Mouse (Mus musculus) spleen, postnatal 10 days (tissue): ENCODE results near the gene Bdh1.
A peak's percentile ranks its signal among the peaks of the same experiment; 100 is the strongest.
"Not testable (repeated sequence)": the region's sequence is repeated elsewhere in the genome, so short reads cannot be mapped to it uniquely, and the experiment has no call there.

ENCODE experiments used
- DNase-seq, 2 experiments: peaks; one replicate each; pipeline ENCODE4 v3.0.0; 2021 to 2022; ENCODE audit warnings: low spot score in 2 of 2

The Bdh1 gene

DNA sequence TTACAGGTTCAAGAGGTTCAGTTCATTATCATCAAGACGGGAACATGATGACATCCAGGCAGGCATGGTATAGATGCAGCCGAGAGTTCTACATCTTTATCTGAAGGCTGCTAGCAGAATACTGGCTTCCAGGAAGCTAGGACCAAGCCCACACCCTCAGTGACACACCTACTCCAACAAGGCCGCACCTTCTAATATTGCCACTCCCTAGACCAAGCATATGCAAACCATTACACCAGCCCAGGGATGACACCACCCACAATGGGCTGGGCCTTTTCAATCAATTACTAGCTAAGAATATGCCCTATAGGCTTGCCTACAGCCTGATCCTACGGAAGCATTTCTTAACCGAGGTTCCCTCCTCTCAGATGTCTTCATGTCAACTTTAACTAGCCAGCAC lies 42.9 kb downstream of the Bdh1 start:
- no peak for DNase-seq

DNA sequence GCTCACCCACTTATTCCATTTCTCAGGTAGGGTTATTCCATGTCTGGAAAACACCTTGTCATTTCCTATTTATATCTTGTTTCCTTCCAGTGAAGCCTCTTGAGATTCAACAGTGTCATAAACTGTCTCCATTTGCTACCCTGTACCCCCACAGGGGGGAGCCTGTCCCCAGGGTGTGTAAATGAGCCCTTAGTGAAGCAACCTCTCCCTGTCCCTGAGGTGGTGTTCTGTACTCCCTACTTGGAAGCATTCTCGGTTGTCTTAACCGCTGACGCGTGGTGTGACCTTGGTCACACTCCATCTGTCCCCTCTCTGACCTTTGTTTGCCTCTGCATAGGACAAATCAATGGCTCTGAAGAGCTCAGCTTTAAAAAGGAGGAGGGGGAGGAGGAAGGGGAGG lies 43.5 kb downstream of the Bdh1 start:
- peak in 1 of 2 experiments; percentile 48 for DNase-seq

DNA sequence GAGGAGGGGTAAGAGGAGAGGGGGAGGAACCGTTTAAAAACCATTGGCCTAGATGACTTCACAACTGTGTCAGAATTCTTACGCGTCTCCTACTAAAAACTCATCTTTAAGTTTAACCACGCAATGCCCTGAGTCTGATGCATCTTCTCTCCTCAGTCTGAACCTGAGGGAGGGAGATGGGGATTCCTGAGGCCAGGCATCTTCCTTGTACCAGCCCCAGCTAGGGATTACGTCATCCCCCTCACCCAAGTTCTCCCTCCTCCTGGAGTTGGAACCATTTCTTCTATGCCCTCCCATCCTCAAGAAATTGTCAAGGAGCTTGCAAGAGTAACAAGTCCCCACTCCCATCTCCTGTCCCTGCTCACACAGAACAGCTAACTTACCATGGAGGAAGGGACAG lies 44.0 kb downstream of the Bdh1 start:
- no peak for DNase-seq

DNA sequence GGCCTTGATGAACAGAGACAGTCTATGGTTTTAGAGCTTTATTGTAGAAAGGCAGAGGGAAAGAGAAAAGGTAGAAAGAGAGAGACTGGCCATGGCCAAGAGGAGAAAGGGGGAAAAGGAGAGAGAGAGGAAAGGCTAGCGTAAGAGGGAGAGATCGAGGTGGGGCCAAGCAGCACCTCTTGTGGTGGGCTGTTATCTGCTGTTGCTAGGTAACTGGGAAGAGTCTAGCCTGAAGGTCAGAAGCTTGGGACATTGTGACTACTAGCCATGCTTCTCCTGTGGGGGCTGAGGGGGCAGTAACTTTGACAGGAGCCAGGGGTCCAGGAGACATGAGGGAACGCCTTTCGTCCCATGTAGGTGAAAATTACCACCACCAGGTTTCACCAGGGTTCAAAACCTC lies 48.7 kb downstream of the Bdh1 start:
- DNase-seq: not testable (repeated sequence)

DNA sequence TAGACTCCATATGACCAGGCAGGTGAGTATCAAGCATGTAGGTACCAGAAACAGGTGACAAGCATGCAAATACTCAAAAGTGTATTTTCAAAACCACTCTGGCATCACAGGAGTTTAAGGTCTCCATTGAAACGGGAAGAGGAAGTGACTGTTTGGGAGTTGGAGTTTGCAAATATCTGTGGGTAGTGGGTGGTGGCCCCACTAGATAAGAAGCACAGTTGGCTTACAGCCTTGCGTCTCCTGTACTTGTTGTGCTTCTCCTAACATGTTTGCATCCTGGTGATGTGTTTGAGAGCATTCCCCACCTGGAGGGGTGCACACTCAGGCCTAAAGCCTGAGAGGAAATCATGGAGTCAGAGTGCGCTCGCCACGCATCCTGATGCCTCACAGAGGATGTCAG lies 49.9 kb downstream of the Bdh1 start:
- DNase-seq: no peak

DNA sequence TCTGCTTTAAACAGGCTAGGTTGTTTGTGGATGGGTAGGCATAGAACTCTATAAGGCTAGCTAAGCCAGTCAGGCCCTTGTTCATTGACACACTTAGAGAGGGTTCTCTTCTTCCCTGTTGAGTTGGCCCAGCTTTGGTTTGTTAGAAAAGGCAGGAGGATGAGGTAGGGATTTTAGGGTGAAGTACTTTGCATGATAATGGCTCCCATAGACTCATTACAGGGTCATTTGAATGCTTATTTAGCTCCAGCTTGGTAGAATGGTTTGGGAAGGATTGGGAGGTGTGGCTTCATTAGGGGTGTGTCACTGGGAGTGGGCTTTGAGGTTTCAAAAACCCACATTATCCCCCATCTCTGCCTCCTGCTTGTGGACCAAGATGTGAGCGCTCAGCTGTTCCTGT lies 51.1 kb downstream of the Bdh1 start:
- no peak for DNase-seq

DNA sequence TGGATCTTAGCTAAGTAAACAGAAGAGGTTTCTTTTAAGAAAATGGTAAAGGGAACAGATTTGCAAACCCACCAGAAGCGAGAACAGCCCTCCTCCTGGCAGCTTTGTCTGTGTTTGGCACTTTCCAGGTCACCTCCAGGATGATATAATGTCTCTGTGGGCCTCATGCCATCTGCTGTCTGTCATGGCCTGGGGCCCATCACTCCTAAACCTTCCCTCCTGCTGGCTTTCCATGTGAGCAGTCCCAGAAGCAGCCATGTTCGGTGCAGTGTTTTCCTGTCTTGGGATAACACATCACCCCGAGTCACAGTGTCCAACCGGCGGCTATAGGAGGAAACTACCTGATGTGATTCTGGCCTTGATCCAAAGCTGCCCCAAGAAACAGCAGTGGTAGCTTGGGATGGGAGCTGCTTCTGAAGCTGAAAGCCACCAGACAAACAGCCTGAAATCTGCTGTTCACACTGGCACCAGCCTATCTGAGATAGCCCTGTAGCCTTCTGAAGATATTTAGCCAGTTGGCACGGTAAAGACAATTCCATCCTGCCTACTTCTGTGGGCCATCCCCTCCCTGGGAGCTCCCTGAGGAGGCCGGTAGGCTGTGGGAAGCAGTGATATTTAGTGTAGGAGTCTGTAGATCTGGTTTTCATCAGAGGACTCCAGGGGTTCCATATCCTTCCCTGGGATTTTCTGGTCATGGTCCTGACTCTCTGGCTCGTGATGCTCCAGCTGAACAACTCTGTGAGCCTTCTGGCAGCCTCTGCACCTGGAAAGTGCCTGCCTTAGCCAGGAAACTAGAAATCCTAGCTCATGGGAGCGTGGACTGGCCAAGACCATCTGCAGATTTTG lies 53.3 kb downstream of the Bdh1 start:
- DNase-seq: no peak

DNA sequence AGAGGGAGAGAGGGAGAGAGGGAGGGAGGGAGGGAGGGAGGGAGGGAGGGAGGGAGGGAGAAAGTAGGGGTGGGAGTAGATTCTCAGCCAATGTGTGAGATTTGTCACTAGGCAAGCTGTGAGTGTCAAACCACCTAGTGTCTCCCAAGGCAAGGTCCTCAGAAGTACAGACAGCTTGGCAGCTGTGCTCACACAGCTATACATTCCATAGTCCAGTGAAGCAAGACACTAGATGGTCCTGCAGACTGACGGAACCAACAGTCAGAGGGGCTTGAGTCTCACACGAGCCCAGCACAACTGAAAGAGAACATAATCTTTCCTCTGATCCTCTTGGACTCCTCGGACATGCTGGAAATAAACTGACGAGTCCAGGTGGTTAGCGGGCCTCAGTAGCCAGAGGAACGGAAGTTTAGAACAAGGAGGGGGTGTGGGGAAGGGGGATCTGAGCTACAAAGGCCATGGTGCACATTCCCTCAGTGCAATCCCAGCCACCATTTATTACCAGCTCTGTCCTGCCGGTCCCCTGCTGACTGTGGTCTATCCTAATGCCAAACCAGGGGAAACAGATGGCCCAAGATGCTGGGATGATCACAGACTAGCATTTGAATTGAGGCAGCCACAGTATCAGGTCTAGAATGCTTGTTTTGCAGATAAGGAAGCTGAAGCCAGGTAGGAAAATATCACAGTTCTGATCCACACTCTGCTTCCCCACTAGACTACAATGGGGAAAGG lies 55.0 kb downstream of the Bdh1 start:
- DNase-seq: no peak

DNA sequence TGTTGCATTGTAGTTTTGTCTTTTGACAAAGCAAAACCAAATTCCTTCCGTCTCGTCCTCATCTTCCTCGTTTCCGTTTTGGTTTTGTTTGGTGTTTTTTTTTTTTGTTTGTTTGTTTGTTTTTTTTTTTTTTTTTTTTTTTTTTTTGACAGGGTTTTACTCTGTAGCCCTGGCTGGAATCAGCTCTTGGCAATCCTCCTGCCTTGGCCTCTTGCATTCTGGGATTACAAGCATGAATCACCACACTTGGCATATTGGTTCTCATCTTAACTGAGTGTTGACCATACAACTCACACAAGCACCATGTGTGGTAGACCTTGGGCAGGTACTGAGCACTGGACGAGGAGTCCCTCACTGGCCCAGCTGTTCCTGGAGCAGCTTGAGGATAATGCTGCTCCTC lies 63.3 kb downstream of the Bdh1 start:
- DNase-seq: no peak

DNA sequence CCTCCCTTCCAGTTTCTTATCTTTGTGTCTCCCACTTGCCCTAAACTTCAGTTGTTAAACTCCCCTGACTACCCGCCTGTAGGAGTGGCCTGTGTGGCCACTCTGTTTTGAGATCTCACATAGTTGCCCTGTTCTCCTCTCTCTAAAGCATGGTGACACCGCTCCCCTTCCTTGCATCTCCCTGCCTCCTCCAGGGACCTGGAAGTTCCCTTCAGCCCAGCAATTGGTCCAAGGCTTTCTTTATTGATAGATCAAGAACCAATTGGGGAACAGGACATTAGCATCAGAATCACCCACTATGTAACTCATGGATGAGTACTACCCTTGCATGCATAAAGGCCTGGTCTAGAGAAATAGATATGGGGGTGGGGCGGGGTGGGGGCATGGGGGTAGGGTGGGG lies 65.2 kb downstream of the Bdh1 start:
- no peak for DNase-seq

DNA sequence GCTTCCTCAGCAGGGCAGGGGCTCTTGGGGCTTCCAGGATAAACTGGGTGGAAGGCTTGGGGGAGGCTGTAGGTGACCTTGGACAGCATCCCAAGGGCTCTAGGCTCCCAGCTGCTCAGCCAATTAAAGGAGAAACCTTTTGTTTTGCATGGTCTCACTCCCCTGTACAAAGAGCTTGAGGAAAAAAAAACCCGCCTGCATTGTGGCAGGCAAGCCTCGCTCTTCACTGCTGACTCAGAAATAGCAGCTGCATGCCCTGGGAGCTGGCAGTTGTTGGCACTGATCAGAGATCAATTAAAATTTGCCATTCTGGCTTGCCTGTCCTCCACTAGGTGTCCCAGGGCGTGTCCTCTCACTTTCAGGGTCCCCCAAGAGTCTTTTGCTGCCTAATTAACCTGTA lies 67.0 kb downstream of the Bdh1 start:
- DNase-seq: no peak

DNA sequence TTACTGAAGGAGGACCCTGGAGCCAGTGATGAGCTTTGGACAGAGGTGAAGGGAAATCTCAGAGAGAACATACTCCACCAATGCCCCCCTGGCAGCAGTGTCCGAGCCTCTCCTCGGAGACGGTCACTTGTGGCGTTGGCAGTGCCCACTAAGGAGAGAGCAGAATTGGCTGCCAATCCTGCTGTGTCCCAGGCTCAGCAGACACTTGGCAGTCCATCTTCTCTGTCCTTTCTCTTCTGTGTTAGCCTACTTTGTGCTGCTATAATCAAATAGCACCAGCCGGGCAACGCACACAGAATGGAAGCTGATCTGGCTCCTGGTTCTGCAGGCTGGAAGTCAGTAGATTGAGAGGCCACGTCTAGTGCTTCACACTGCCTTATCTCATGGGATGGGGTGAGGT lies 68.9 kb downstream of the Bdh1 start:
- DNase-seq: no peak

DNA sequence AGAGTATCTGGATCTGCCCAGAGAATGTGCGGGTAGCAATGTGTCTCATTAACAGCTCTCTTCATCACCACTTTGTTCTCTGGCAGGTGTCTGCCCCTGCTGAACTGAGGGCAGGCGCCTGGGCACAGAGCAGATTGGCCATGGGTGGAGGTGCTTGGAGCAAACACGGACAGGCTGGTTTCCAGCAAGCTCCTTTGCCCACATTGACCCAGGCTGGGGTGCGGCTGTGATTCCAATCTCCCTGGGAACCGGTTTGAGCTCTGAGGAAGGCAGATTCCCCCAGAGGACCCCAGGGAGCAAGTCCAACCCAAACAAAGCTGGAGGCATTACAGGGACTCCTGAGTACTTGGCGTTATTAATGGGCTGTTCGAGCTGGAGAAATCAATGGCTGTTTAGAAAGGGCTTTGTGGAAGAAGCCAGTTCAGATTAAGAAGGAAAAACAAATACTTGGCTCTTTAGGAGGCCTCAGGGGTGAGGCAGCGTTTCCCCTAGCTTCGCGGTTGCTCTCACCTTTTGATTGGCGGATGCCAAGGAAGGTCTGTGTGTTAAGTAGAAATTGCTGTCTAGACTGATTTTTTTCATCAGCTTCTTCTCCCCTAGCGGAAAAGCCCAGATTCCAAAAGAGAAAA lies 71.0 kb downstream of the Bdh1 start:
- no peak for DNase-seq

DNA sequence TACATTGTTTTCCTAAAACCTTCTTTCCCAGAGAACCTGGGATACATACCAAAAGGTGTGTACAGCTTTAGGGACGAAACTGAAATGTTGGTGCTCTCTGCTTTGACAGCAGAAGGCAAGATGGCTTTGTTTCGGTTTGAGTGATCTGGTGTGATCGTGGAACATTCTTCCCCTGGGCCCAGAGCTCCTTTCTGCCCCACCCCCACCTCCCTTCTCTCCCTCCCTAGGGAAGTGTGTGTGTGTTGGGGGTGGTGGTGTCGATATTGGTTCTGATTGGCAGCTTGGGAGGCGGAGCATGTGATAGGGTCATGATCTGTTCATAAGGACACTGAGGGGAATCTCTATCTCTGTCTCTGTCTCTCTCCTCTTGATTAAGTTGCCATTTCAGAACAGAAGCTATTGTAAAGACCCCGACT lies 71.5 kb downstream of the Bdh1 start:
- DNase-seq: no peak

DNA sequence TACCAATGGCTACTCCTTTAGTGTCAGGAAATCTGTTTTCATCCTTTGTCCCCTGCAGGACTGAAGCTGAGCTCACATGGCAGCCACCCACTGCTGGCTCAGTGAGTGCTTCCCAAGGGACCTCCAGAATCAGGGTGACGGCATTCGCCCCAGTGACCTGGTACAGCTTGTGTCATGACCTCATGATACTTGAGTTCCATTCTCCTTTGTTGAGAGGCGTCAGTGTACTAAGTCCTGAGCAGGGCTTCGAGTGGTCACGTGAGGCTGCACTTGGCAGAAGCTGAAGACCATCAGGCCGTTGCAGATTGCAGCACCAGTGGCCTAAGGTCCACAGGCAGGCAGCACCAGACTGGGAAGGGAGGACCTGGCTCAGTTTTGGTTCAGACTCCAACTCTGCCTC lies 71.9 kb downstream of the Bdh1 start:
- no peak for DNase-seq

DNA sequence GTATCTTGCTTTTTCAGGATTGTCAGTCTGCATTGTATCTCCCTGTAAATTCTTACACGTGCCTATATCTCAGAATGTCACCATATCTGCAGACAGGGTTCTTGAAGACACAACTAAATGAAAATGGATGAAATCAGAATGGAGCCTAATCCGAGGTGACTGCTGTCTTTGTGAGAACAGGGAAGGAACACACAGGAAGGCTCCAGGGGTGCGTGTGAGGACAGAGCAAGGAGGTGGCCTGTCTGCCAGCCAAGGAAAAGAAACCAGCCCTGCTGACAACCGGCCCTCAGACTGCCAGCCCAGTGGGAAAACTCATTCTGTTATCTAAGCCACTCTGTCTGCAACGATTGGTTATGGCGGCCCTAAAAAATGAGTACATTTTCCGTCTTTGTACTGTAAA lies 73.3 kb downstream of the Bdh1 start:
- no peak for DNase-seq

DNA sequence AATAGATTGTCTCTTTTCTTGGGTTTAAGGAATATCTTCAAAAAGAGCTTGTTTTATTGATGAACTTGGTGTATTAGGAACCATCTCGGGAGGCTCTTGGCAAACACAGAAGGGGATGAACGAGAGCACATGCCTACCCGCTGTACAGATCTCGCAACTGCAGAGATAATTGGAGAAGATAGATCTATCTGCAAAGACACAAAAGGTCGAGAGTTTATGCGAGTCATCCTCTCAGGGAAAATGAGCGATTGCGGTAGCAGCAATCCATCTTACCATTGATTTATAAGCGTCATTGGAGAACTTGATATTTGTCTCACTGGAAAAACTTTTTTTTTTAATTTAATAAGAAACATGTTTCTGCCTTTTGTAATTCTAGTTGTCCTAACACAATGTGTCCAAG lies 73.7 kb downstream of the Bdh1 start:
- DNase-seq: no peak

DNA sequence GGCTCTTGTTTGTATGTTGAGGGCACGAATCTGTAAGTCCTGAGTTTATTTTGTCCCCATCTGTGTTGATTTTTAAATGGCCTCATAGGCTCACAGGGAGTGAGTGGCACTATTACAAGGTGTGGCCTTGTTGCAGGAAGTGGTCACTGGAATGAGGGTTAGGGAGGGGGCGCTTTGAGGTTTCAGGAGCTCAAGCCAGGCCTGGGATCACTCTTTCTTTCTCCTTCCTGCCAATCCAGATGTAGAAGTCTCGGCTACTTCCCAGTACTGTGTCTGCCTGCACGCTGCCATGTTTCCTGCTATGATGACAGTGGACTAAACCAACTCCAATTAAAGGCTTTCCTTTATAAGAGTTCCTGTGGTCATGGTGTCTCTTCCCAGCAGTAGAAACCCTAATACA lies 76.3 kb downstream of the Bdh1 start:
- no peak for DNase-seq

DNA sequence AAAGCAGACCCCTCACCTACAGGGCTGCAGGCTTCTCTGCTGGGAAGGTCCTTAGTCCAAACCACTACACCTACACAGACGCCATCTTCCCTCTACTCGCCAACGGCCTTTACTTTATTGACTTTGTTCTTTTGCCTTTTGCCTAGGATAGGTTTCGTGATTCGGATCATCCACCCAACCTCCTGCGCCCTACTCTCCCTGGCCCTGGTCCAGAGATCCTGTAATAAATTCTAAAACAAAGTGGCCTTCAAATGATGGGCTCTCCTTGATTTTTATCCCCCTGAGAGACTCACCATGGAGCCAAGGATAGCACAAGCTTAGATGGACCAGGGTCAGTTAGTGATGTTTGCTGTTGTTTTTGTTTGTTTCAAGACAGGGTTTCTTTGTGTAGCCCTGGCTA lies 76.9 kb downstream of the Bdh1 start:
- DNase-seq: no peak

DNA sequence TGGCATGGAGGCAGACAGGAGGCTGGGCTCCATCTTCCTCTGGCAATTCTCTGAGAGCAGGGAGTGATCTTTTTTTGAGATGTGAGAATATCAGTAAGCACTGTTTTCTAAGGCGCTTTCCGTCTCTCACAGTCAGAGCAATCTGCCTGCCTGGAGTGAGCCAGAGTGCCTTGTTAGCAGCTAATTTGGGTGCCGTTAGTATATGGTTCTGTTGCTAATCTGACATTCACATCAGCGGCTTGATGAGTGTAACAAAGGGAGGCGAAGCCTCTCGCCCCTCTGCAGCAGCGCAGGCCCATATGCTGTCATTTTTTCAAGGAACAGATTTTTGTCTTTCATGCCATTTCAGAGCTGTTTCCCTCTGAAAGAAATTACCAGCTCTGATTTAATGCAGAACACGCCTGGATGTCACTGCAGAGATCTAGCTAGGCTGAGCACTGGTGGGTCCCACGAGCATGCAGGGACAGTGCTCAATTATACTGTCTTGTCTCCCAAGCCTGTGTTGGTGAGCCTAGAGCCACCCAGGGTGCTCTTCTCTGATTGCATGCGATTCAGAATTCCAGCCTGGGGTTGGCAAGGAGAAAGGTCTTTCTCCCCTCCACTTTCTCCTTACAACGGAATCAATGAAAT lies 77.7 kb downstream of the Bdh1 start:
- DNase-seq: no peak

DNA sequence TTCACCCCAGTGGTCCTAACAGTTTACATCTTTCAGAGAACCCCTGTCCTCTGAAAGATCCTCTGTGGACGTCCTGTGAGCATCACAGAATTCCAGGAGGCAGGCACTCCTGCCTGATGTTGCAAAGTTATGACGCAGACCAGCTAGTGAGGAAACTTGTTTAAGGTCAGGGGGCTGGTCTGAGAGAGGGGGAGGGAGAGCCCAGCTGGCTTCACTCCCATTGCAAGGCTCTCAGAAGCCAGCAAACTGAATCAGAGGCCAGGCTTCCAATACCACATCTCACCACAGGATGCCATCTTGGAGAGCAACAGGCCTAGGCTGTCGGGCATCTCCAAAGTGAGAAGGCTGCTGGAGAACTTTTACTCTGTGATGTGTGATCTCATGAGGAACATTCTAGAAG lies 78.5 kb downstream of the Bdh1 start:
- DNase-seq: no peak

DNA sequence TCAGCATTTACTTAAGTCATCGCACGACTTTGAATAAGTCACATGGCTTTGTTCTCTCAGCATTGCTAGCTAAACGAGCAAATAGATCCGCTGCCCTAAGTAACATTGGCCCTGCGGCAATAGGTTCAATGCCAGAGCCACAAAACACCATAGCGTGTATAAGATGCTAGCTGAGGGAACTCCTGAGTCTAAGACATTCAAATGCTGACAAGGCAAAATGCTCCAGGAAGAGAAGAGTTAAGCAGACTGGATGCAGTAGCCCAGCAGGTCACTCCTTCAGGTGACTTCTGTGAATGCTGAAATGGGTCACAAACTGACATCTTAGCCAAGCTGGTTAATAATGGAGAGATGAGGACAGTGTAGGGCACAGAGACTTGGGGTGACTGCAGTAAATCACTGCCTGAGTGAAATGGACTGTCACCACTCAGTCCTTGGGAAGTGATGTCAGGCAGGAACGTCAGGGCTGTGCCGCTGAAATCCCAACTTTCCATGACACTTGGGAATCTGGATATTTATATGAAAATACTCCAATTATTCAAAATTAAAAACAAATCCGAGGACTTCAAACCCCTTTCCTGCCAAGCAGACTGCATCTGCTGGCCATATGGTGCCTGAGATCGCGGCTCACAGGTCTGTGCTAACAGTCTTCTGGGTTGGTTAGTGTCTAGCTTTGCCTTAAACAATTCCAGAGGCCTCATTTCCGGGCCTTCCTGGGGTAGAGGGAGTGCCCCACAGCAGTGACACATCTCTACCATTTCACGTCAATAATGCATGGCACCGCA lies 79.1 kb downstream of the Bdh1 start:
- DNase-seq: no peak
